Mouse (Mus musculus): ENCODE data around the gene Mrgpra4. TPM values are rescaled to one million over a fixed set of nuclear protein-coding genes. Genes with fewer than 3 reads are reported as not detected.

Gene Mrgpra4
- total RNA-seq (2021), result not detected
- long read RNA-seq, experiment 1, result 0 reads
- long read RNA-seq, experiment 2, result 0 reads

- DNase-seq (ENCODE audit: extremely low spot score in 1 of 2, low spot score in 2 of 2), result no peak
- intact Hi-C loops (cut with DNase I), result no loop called here
- no peak within 1 kb of the TSS for H3K27ac ChIP-seq
- H3K4me3 ChIP-seq, result no peak within 1 kb of the TSS
- no peak for TF ChIP-seq CTCF (IDR thresholded peaks at IDR 0.05)
Measured at GRCm38 (mm10) chr7:47981995-47982394, at the start of gene Mrgpra4. TSS of gene Mrgpra4 (minus strand) at chr7:47982095.

GRCm38 (mm10) chr7:48027497-48027896 lies 45.6 kb upstream of the Mrgpra4 start, which contains the start of gene Mrgprx1:
TSS of gene Mrgprx1 (minus strand) at chr7:48027597.
- no peak within 1 kb of the TSS for H3K4me3 ChIP-seq
- no peak for DNase-seq (ENCODE audit: extremely low spot score in 1 of 2, low spot score in 2 of 2)
- no peak for TF ChIP-seq CTCF (IDR thresholded peaks at IDR 0.05)
- no peak within 1 kb of the TSS for H3K27ac ChIP-seq
- intact Hi-C loops (cut with DNase I), result no loop called here

GRCm38 (mm10) chr7:48017874-48018273 lies 36.0 kb upstream of the Mrgpra4 start:
- no peak overlapping the region for H3K4me3 ChIP-seq
- no peak overlapping the region for H3K27ac ChIP-seq
- DNase-seq (ENCODE audit: extremely low spot score in 1 of 2, low spot score in 2 of 2), result no peak
- TF ChIP-seq CTCF (IDR thresholded peaks at IDR 0.05), result no peak
- intact Hi-C loops (cut with DNase I), result no loop called here

GRCm38 (mm10) chr7:47995689-47996088 lies 13.8 kb upstream of the Mrgpra4 start:
- H3K4me3 ChIP-seq, result no peak overlapping the region
- no peak for DNase-seq (ENCODE audit: extremely low spot score in 1 of 2, low spot score in 2 of 2)
- no peak for TF ChIP-seq CTCF (IDR thresholded peaks at IDR 0.05)
- no peak overlapping the region for H3K27ac ChIP-seq
- intact Hi-C loops (cut with DNase I), result no loop called here

- no peak for DNase-seq (ENCODE audit: extremely low spot score in 1 of 2, low spot score in 2 of 2)
- TF ChIP-seq CTCF (IDR thresholded peaks at IDR 0.05), result no peak
- Histone ChIP-seq H3K4me3 (no peak overlapping the region), H3K27ac (no peak overlapping the region)
- intact Hi-C loops (cut with DNase I), result no loop called here
Measured at GRCm38 (mm10) chr7:47986752-47987151, 4.9 kb upstream of the Mrgpra4 start.

Other genes starting within 250 kb of the Mrgpra4 start
- gene Mrgprx1, start 45.5 kb upstream of the Mrgpra4 start, total RNA-seq (2021), result not detected
- not detected for gene Mrgprb5, start 186.9 kb upstream of the Mrgpra4 start, total RNA-seq (2021)
- not detected for gene Mrgprb4, start 217.2 kb upstream of the Mrgpra4 start, total RNA-seq (2021)

Data from left cerebral cortex, adult 2 months (tissue).